Mouse (Mus musculus) CD4-positive naive resting alpha-beta T cell, adult 76 days (primary cell): ENCODE results near the gene Pwwp2b. TPM values are rescaled to one million over a fixed set of nuclear protein-coding genes. Genes with fewer than 3 reads are reported as not detected.

Experiments
- total RNA-seq: library from RNA; stranded (reverse); gene quantifications from one replicate; pipeline ENCODE4 v1.2.4, GENCODE M21; 2023

The Pwwp2b gene
- total RNA-seq: 3.1 TPM

GRCm38 (mm10) chr7:139247881-139248614, at the start of gene Pwwp2b:
TSS of gene Pwwp2b (plus strand) at chr7:139248482.

GRCm38 (mm10) chr7:139212754-139213745, 35.2 kb upstream of the Pwwp2b start, which contains the start of the genes Lrrc27 and Stk32c:
TSS of gene Lrrc27 (plus strand) at chr7:139212988.
TSS of gene Stk32c (minus strand) at chr7:139213307.

Other genes starting within 250 kb of the Pwwp2b start
- gene Dpysl4, start 162.5 kb upstream of the Pwwp2b start, total RNA-seq: not detected
- gene Lrrc27, start 35.5 kb upstream of the Pwwp2b start, total RNA-seq: 3.8 TPM
- 0.41 TPM for gene Stk32c, start 35.2 kb upstream of the Pwwp2b start, total RNA-seq
- gene Inpp5a, start 140.6 kb downstream of the Pwwp2b start, total RNA-seq: 34.9 TPM